Mouse (Mus musculus): Measurements from ENCODE around the gene Plch2. TPM values are rescaled to one million over a fixed set of nuclear protein-coding genes. Genes with fewer than 3 reads are reported as not detected.

The Plch2 gene
- polyA plus RNA-seq, 1 experiment, result not detected

DNA sequence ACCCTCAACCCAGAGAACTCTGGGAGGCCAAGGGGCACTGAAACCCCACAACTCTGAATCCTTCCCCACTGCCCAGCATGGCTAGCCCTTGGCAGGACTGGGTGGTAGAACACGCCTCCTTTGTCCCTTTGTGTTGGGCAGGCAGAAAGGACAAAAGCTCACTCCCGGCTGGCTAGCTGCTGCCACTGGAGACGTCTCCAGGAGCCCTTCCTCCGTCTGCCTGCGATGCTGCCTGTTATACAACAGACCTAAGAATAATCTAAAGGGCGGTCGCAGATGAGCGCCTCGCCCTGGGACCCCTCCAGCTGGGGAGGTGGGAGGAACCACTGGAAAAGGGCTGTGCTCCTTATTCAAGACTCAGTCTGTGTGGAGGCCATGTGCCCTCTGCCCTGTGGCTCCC lies 16.4 kb downstream of the Plch2 start:
- Histone ChIP-seq H3K36me3 (ENCODE audit: control insufficient read depth) (no peaks in the 10 kb centered on the region), H3K4me3 (replicated peaks) (no peak overlapping the region), H3K4me1 (ENCODE audit: control insufficient read depth) (no peaks in the 10 kb centered on the region), H3K27me3 (ENCODE audit: control insufficient read depth) (peaks cover 43% of the 10 kb centered on the region), H3K9me3 (ENCODE audit: control insufficient read depth, low read length) (no peaks in the 10 kb centered on the region)
- TF ChIP-seq GATA1 (IDR thresholded peaks at IDR 0.05; ENCODE audit: low read length) (no peak), TAL1 (IDR thresholded peaks at IDR 0.05; ENCODE audit: low read length) (no peak)

DNA sequence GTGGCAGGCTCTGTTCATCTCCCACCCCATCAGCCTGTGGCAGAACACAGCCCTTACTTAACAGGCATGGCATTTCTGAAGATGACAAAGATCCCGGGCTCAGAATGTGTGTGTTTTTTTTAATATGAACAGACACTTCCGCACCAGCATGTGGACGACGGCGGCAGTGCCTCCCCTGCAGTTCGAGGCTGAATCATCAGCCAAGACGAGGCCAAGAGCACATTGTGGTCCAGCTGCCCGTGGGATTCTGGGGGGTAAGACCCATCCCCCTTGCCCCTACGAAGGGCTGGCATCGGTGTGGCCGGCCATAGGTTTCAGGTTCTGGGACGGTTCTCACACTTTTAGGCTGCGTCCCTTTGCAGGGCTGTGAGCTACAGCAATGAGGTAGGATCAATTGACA lies 21.8 kb downstream of the Plch2 start:
- H3K4me3 ChIP-seq (replicated peaks), result no peak overlapping the region
- peaks cover 21% of the 10 kb centered on the region for H3K27me3 ChIP-seq (ENCODE audit: control insufficient read depth)
- TF ChIP-seq TAL1 (IDR thresholded peaks at IDR 0.05; ENCODE audit: low read length), result no peak
- TF ChIP-seq GATA1 (IDR thresholded peaks at IDR 0.05; ENCODE audit: low read length), result no peak
- no peaks in the 10 kb centered on the region for H3K4me1 ChIP-seq (ENCODE audit: control insufficient read depth)
- no peaks in the 10 kb centered on the region for H3K9me3 ChIP-seq (ENCODE audit: control insufficient read depth, low read length)
- no peaks in the 10 kb centered on the region for H3K36me3 ChIP-seq (ENCODE audit: control insufficient read depth)

DNA sequence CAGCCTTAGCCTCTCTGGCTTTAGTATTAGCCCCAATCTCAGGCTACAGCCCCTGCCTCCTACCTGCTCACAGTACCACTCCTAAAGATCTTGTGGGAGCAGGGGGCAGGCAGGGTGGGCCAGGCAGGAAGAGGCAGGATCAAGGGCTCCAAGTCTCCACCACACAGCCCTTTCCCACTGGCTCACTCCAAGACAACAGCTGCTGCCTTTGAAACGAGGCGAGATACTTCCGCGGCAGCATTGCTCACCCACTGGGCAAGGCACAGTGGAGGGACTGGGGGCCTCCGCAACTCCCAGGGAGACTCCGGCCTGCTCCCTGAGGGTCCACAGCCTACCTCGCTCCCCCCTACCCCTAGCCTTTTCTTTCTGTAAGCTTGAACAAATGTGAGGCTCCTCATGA lies 22.4 kb downstream of the Plch2 start:
- no peak overlapping the region for H3K4me3 ChIP-seq (replicated peaks)
- no peaks in the 10 kb centered on the region for H3K36me3 ChIP-seq (ENCODE audit: control insufficient read depth)
- H3K9me3 ChIP-seq (ENCODE audit: control insufficient read depth, low read length), result no peaks in the 10 kb centered on the region
- TF ChIP-seq GATA1 (IDR thresholded peaks at IDR 0.05; ENCODE audit: low read length), result no peak
- no peak for TF ChIP-seq TAL1 (IDR thresholded peaks at IDR 0.05; ENCODE audit: low read length)
- H3K27me3 ChIP-seq (ENCODE audit: control insufficient read depth), result peaks cover 20% of the 10 kb centered on the region
- H3K4me1 ChIP-seq (ENCODE audit: control insufficient read depth), result no peaks in the 10 kb centered on the region

DNA sequence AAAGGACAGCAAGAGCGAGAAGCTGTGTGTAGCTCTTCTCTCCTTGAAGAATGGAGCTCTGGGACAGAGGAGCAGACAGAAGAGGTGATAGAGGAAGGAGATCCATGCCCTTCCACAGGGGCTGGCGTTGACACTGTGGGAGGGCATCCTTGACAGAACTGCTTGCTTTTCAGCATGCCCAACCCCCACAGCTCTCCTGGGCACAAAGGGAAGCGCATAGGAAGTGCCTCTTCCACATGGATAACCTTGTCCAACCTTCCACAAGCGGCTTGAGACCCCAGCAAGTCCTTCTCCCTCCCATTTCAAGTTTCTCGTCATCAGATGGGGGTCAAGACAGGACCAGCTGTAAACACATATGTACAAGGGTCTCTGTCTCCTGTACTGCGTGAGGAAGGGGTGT lies 23.5 kb downstream of the Plch2 start:
- no peaks in the 10 kb centered on the region; the same call in 1 of the 2 replicates for H3K9me3 ChIP-seq (ENCODE audit: control insufficient read depth, low read length)
- no peaks in the 10 kb centered on the region for H3K4me1 ChIP-seq (ENCODE audit: control insufficient read depth)
- no peaks in the 10 kb centered on the region for H3K36me3 ChIP-seq (ENCODE audit: control insufficient read depth)
- no peak overlapping the region for H3K4me3 ChIP-seq (replicated peaks)
- H3K27me3 ChIP-seq (ENCODE audit: control insufficient read depth), result peaks cover 20% of the 10 kb centered on the region
- TF ChIP-seq GATA1 (IDR thresholded peaks at IDR 0.05; ENCODE audit: low read length) (no peak), TAL1 (IDR thresholded peaks at IDR 0.05; ENCODE audit: low read length) (no peak)

DNA sequence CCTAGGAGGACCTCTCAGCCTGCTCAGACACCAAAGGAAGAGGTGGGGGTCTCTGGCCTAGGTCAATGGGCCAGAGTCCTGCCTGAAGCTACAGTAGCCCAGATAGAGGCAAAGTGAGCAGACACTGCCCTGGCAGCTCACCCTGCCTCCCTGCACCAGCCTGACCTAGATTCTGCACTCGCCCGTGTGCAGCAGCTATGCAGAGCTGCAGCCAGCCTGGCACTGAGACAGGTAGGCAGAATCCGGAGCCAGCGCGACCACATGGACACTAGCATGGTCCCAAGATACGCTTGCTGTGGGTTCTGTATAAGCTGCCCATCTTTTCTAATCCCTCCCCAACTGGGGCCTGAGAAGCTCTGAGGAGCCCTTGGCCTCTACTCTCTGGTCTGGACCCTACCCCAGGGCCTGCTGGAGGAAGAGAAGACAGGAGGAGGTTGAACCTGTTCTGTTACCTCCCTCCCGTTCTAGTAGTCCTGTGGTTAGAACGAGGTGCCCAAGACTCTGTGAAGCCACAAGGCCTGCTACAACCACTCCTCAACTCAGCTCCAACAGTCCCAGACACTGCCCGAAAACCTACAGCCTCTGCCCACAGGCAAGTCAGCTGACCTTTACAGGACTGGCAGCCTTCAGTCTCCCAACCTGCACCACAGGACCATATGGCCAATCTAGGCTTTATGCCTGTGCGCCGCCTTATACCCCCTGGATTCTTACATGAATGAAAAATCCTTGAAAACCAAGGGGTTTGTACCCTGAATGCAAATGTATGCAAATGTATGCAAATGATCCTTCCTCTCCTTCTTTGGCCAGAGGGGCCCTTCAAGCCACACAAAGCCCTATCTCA lies 32.2 kb downstream of the Plch2 start:
- Histone ChIP-seq H3K36me3 (ENCODE audit: control insufficient read depth) (no peaks in the 10 kb centered on the region), H3K4me3 (replicated peaks) (no peak overlapping the region), H3K27me3 (ENCODE audit: control insufficient read depth) (peaks cover 3% of the 10 kb centered on the region; the same call in 1 of the 2 replicates), H3K4me1 (ENCODE audit: control insufficient read depth) (no peaks in the 10 kb centered on the region), H3K9me3 (ENCODE audit: control insufficient read depth, low read length) (peaks cover 11% of the 10 kb centered on the region)
- no peak for TF ChIP-seq TAL1 (IDR thresholded peaks at IDR 0.05; ENCODE audit: low read length)
- TF ChIP-seq GATA1 (IDR thresholded peaks at IDR 0.05; ENCODE audit: low read length), result no peak

DNA sequence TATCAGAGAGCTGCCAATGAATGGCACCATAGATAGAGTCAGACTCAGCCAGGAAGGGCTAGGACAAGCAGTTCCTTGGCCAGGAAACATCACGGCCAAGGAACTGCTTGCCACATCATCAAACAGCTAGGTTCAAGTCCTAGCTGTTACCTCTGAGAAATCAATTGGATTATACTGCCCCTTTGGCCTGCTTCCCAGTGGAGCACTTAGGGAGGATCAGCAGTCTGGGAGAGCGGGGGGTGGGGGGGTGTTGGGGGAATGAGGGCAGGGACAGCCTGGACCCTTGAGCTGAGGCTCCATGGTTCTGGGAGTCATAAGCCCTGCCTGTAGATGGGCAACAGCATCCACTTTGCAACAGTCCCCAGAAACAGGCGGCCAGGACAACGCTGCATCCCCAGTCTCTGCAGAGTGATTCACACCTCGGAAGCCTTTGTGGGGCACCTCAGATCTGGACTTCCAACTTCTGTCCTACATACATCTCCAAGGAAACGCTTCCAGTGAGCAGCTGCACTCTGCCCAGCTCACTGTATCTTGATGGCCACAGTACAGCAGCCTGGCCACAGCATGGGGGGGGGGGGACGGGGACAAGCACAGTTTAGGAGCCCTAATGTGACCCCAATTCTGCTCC lies 34.2 kb downstream of the Plch2 start:
- H3K4me3 ChIP-seq (replicated peaks), result no peak overlapping the region
- H3K4me1 ChIP-seq (ENCODE audit: control insufficient read depth), result peaks cover 5% of the 10 kb centered on the region
- TF ChIP-seq GATA1 (IDR thresholded peaks at IDR 0.05; ENCODE audit: low read length), result no peak
- no peak for TF ChIP-seq TAL1 (IDR thresholded peaks at IDR 0.05; ENCODE audit: low read length)
- H3K9me3 ChIP-seq (ENCODE audit: control insufficient read depth, low read length), result peaks cover 8% of the 10 kb centered on the region
- peaks cover 10% of the 10 kb centered on the region; the same call in 1 of the 2 replicates for H3K27me3 ChIP-seq (ENCODE audit: control insufficient read depth)
- no peaks in the 10 kb centered on the region for H3K36me3 ChIP-seq (ENCODE audit: control insufficient read depth)

DNA sequence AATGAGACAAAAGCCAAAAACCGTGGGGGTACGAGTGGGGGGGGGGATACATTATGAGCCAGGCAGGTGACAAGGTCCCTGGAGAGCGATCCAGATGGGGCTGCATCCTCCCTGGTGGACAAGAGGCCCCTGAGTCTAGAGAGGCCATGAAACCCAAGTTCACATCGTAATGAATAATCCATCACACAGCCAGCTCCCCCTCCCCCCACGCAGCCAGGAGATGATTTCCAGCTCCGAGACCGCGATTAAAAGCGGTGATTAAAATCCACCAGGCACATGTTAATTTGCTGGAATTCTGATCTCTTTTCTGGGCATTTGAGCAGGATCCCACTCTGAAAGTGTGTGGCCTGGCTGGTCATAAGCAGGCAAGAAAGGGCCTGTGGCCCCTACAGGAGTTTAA lies 35.8 kb downstream of the Plch2 start:
- H3K4me3 ChIP-seq (replicated peaks), result no peak overlapping the region
- peaks cover 5% of the 10 kb centered on the region for H3K4me1 ChIP-seq (ENCODE audit: control insufficient read depth)
- no peaks in the 10 kb centered on the region for H3K9me3 ChIP-seq (ENCODE audit: control insufficient read depth, low read length)
- H3K27me3 ChIP-seq (ENCODE audit: control insufficient read depth), result peaks cover 10% of the 10 kb centered on the region; the same call in 1 of the 2 replicates
- TF ChIP-seq GATA1 (IDR thresholded peaks at IDR 0.05; ENCODE audit: low read length), result no peak
- TF ChIP-seq TAL1 (IDR thresholded peaks at IDR 0.05; ENCODE audit: low read length), result no peak
- H3K36me3 ChIP-seq (ENCODE audit: control insufficient read depth), result no peaks in the 10 kb centered on the region

DNA sequence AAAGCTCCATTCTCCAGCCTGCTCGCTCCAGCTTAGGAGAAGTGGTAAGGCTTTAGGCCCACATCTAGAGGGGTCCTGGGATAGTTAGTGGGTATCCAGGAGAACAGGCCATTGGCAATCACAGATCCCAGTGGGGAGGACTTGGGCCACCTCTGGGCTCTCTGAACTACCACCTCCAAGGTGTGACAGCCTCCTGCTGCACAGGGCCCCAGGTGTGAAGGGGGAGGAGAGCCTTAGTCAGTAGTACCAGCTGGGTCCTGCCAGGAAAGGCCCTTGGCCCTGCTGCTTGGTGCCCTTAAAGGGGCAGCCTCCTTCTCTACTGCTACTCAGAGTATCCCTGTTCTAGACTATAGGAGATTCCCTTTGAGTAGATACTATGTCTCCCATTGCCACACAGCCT lies 36.4 kb downstream of the Plch2 start:
- no peaks in the 10 kb centered on the region for H3K9me3 ChIP-seq (ENCODE audit: control insufficient read depth, low read length)
- no peak overlapping the region for H3K4me3 ChIP-seq (replicated peaks)
- H3K36me3 ChIP-seq (ENCODE audit: control insufficient read depth), result no peaks in the 10 kb centered on the region
- peaks cover 5% of the 10 kb centered on the region for H3K4me1 ChIP-seq (ENCODE audit: control insufficient read depth)
- peaks cover 10% of the 10 kb centered on the region; the same call in 1 of the 2 replicates for H3K27me3 ChIP-seq (ENCODE audit: control insufficient read depth)
- TF ChIP-seq GATA1 (IDR thresholded peaks at IDR 0.05; ENCODE audit: low read length) (no peak), TAL1 (IDR thresholded peaks at IDR 0.05; ENCODE audit: low read length) (no peak)

DNA sequence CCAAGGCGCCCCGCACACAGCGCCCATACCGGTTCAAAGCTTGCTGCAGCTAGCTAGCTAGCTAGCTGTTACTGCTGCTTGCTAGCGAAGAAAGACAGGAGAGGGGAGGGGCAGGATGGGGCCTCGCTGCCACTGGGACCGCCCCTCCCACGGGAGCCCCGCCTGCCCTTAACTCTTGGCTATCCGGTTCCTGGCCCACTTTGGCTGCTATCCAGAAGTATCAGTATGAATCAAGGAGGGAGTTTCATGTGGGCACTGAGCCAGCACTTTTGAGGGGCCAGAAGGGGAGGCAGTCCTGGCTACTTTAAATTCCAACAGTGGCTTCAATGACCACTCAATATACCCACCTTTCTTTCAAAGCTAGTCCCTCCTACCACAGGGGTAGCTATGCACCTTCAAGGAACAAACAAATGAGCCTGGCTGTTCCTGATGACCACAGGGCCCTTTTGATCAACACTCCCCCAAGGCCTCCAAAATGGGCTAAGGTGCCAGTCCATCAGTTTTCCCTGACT lies 37.2 kb downstream of the Plch2 start:
- Histone ChIP-seq H3K4me1 (ENCODE audit: control insufficient read depth) (peaks cover 5% of the 10 kb centered on the region), H3K27me3 (ENCODE audit: control insufficient read depth) (peaks cover 10% of the 10 kb centered on the region; the same call in 1 of the 2 replicates), H3K36me3 (ENCODE audit: control insufficient read depth) (no peaks in the 10 kb centered on the region), H3K9me3 (ENCODE audit: control insufficient read depth, low read length) (no peaks in the 10 kb centered on the region), H3K4me3 (replicated peaks) (no peak overlapping the region)
- TF ChIP-seq TAL1 (IDR thresholded peaks at IDR 0.05; ENCODE audit: low read length) (no peak), GATA1 (IDR thresholded peaks at IDR 0.05; ENCODE audit: low read length) (no peak)

All from erythroblast, embryonic 14.5 days (primary cell).